Mouse (Mus musculus) myocyte (in vitro differentiated cells): ENCODE measurements around the gene Aff1.

ENCODE experiments used
- POLR2A ChIP-seq: IDR thresholded peaks from one replicate; pipeline ENCODE4 v1.6.1; 2011; ENCODE audit warnings: low read depth, mild to moderate bottlenecking, control low read depth, moderate library complexity; ENCODE audit not compliant: insufficient read length
- TCF12 ChIP-seq: IDR thresholded peaks from one replicate; pipeline ENCODE4 v1.6.1; 2011; ENCODE audit warnings: mild to moderate bottlenecking, control low read depth; ENCODE audit not compliant: poor library complexity, insufficient read depth, severe bottlenecking
- USF1 ChIP-seq: IDR thresholded peaks from one replicate; pipeline ENCODE4 v1.6.1; 2011; ENCODE audit warnings: low read depth, mild to moderate bottlenecking, control low read depth, moderate library complexity

GRCm38 (mm10) chr5:103720967-103721366 is 28.8 kb downstream of the Aff1 start:
- TF ChIP-seq USF1 (no peak), TCF12 (no peak), POLR2A (no peak)
